Mouse (Mus musculus): Measurements from ENCODE around the gene Anxa6. TPM values are rescaled to one million over a fixed set of nuclear protein-coding genes. Genes with fewer than 3 reads are reported as not detected.
"Not testable (repeated sequence)": the region's sequence is repeated elsewhere in the genome, so short reads cannot be mapped to it uniquely, and the experiment has no call there.

Gene Anxa6
- polyA plus RNA-seq, 1 experiment from 2014 or later = 121 TPM

- H3K9ac ChIP-seq = no peak overlapping the region
- no peak overlapping the region for H3K4me3 ChIP-seq
- 69% methylated on average over 4 of the region's 4 CpGs for WGBS
- peaks cover 13% of the 10 kb centered on the region for H3K4me1 ChIP-seq
- ATAC-seq (ENCODE audit: low FRiP score) = no peak
- no peak overlapping the region for H3K4me2 ChIP-seq (replicated peaks)
- no peak overlapping the region for H3K27ac ChIP-seq
- no peaks in the 10 kb centered on the region for H3K9me3 ChIP-seq (replicated peaks)
- H3K36me3 ChIP-seq = no peaks in the 10 kb centered on the region
- H3K27me3 ChIP-seq = no peaks in the 10 kb centered on the region
Observed at GRCm38 (mm10) chr11:54972049-54972723, 61.1 kb downstream of the Anxa6 start.

DNA sequence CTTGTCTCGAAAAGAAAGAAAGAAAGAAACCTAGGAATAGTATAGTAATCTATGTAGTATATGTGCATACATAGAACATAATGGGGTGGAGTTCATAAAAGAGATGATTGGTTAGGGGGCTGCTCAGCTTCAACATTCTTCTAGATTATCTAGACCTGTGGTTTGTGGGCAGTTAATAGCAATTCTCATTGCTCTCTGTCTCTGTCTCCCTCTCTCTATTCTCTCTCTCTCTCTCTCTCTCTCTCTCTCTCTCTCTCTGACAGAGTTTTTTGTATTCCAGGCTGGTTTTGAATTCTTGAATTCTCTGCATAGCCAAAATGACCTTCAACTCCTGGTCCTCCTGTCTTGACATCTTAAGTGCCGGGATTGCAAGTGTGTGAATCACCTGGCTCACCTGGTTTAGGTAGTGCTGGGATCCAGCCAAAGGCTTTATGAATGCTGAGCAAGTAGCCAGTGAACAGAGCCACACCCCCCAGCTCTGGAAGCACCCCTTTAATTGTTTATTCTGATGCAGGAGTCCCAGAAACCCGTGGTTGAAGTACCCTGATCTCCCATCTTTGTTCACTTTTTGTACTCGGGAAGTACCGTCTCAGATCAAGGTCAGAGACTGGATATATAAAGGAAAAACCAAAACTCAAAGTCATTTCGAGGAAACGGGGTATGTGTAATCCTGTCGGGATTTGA lies 61.7 kb downstream of the Anxa6 start:
- no peak overlapping the region for H3K27ac ChIP-seq
- H3K27me3 ChIP-seq = no peaks in the 10 kb centered on the region
- H3K4me2 ChIP-seq (replicated peaks) = no peak overlapping the region
- no peaks in the 10 kb centered on the region for H3K36me3 ChIP-seq
- H3K4me1 ChIP-seq = peaks cover 13% of the 10 kb centered on the region
- 74% methylated on average over 8 of the region's 8 CpGs for WGBS
- no peak overlapping the region for H3K9ac ChIP-seq
- H3K9me3 ChIP-seq (replicated peaks) = no peaks in the 10 kb centered on the region
- H3K4me3 ChIP-seq = no peak overlapping the region
- ATAC-seq (ENCODE audit: low FRiP score) = no peak

DNA sequence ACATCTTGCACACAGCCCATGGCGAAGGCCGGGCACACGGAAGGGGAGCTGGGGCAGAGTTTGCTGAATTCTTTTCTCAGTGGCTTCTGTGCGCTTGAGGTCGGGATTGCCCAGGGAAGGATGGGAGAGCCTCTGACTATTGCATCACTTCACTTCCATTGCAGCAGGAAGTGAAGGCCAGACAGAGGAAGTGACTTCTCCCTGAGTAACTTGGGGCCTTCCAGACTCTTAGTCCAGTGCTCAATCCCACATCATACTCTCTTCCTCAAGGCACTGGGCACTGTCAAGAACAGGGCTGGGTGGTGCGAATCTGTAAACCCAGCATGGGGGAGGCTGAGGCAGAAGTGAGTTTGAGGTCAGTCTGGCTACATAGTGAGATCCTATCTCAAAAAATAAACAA lies 68.0 kb downstream of the Anxa6 start:
- Histone ChIP-seq H3K27me3 (no peaks in the 10 kb centered on the region), H3K27ac (no peak overlapping the region), H3K9me3 (replicated peaks) (no peaks in the 10 kb centered on the region), H3K36me3 (no peaks in the 10 kb centered on the region), H3K4me3 (no peak overlapping the region), H3K4me2 (replicated peaks) (no peak overlapping the region), H3K9ac (no peak overlapping the region), H3K4me1 (no peaks in the 10 kb centered on the region)
- no peak for ATAC-seq (ENCODE audit: low FRiP score)
- WGBS = 79% methylated on average over 6 of the region's 6 CpGs

DNA sequence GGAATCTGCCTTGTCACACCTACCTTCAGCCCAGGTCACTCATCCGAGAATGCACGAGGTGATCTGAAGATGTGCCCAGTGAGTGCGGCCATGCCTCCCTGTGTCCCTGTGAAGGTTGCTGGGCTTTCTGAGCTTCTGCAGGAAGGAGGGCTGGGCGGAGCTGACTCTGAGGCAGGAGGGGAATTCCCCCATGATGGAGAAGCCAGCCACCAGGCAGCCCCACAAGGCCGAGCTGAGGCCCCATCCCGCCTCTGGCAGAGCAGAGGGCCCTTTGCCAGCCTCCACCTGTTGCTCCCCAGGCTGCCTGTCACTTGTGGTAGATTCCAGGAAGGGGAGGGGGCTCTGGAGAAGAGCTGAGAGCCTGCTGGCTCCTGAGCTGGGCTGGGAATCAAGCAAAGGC lies 70.4 kb downstream of the Anxa6 start, which contains the start of gene Tnip1:
Tnip1 (minus strand) TSS at position 108 of the 400 bp plus-strand sequence.
- WGBS = 33% methylated on average over 6 of the region's 6 CpGs
- Histone ChIP-seq H3K4me3 (no peak within 1 kb of the TSS), H3K4me2 (replicated peaks) (no peak within 1 kb of the TSS), H3K27ac (no peak within 1 kb of the TSS), H3K9ac (no peak within 1 kb of the TSS), H3K36me3 (no peaks in the 10 kb centered on the region), H3K4me1 (no peaks in the 10 kb centered on the region), H3K9me3 (replicated peaks) (no peaks in the 10 kb centered on the region), H3K27me3 (no peaks in the 10 kb centered on the region)
- no peak for ATAC-seq (ENCODE audit: low FRiP score)

DNA sequence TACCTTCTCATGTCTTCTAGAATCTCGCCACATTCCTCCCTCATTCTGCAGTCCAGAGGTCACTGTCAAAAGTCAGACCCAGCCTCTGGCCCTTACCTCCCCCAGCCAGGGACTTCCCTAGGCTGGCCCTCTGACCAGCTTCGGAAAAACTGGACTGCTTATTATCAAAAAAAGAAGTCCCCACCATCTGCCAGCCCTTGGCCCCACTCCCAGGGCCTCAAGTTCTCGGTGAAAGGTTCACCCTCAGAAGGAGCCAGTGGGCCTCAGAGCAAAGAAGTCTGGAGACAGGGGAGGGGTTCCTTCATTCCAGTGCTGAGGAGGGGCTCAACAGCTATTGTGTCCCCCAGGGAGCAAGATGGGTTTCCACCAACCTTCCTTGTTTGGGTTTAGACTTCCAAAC lies 71.3 kb downstream of the Anxa6 start:
- WGBS = 69% methylated on average over 3 of the region's 3 CpGs
- no peaks in the 10 kb centered on the region for H3K36me3 ChIP-seq
- no peak overlapping the region for H3K27ac ChIP-seq

DNA sequence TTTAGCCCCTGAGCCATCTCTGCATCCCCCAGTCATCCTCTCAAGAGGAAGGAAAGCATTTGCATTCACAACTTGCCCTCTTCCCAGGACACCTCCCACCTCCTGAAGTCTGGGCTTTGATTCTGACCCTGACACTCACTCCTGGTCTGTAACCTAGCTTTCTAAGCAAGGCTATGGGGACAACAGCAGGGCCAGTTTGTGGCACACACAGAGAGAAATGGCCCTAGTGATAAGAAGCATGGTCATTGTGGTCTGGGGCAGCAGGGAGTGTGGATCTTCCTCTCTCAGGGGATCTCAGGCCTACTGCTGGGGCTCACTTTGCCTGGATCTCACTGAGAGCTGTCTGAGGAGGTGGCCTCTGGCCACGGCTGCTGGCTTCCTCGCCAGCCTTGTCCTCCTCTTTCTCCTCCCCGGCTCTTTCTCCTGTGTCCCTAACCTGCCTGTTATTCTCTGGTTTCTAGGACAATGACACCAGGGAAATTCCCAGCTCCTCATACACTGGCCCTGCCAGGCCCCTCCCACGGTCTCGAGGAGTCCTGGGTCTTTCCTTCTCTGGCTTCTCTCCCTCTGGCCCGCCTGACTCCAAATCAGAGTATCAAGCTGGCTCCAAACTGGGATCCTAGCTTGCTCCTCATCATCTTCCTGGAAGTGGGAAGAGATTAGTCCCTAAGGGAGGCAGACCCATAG lies 71.9 kb downstream of the Anxa6 start:
- H3K36me3 ChIP-seq = no peaks in the 10 kb centered on the region
- H3K9ac ChIP-seq = no peak overlapping the region
- no peak overlapping the region for H3K4me2 ChIP-seq (replicated peaks)
- no peaks in the 10 kb centered on the region for H3K27me3 ChIP-seq
- H3K9me3 ChIP-seq (replicated peaks) = no peaks in the 10 kb centered on the region
- 74% methylated on average over 6 of the region's 6 CpGs for WGBS
- H3K4me3 ChIP-seq = no peak overlapping the region
- no peak for ATAC-seq (ENCODE audit: low FRiP score)
- no peak overlapping the region for H3K27ac ChIP-seq
- no peaks in the 10 kb centered on the region for H3K4me1 ChIP-seq

More for the DNA sequence above, 71.3 kb downstream of the Anxa6 start:
- no peak overlapping the region for H3K4me3 ChIP-seq
- no peak overlapping the region for H3K9ac ChIP-seq
- no peaks in the 10 kb centered on the region for H3K9me3 ChIP-seq (replicated peaks)
- H3K27me3 ChIP-seq = no peaks in the 10 kb centered on the region
- no peaks in the 10 kb centered on the region for H3K4me1 ChIP-seq
- no peak overlapping the region for H3K4me2 ChIP-seq (replicated peaks)
- ATAC-seq (ENCODE audit: low FRiP score) = no peak

GRCm38 (mm10) chr11:54960251-54960650 lies 73.0 kb downstream of the Anxa6 start:
- WGBS = 85% methylated on average over 6 of the region's 6 CpGs

GRCm38 (mm10) chr11:54958571-54959073 lies 74.6 kb downstream of the Anxa6 start:
- WGBS = 63% methylated on average over 3 of the region's 3 CpGs
- H3K36me3 ChIP-seq = no peaks in the 10 kb centered on the region
- H3K4me1 ChIP-seq = peaks cover 11% of the 10 kb centered on the region
- no peaks in the 10 kb centered on the region for H3K27me3 ChIP-seq
- H3K9ac ChIP-seq = no peak overlapping the region
- ATAC-seq (ENCODE audit: low FRiP score) = no peak
- H3K27ac ChIP-seq = no peak overlapping the region
- H3K4me3 ChIP-seq = no peak overlapping the region
- no peak overlapping the region for H3K4me2 ChIP-seq (replicated peaks)
- H3K9me3 ChIP-seq (replicated peaks) = no peaks in the 10 kb centered on the region

More at GRCm38 (mm10) chr11:54960251-54960650, 73.0 kb downstream of the Anxa6 start:
- Histone ChIP-seq H3K9me3 (replicated peaks) (no peaks in the 10 kb centered on the region), H3K27me3 (no peaks in the 10 kb centered on the region), H3K36me3 (no peaks in the 10 kb centered on the region), H3K27ac (no peak overlapping the region), H3K4me2 (replicated peaks) (no peak overlapping the region), H3K9ac (no peak overlapping the region), H3K4me3 (no peak overlapping the region), H3K4me1 (no peaks in the 10 kb centered on the region)
- ATAC-seq (ENCODE audit: low FRiP score) = no peak

GRCm38 (mm10) chr11:54957708-54958107 lies 75.5 kb downstream of the Anxa6 start:
- H3K9ac ChIP-seq; H3K4me3 ChIP-seq; ATAC-seq (ENCODE audit: low FRiP score); H3K9me3 ChIP-seq (replicated peaks); H3K4me2 ChIP-seq (replicated peaks); H3K27ac ChIP-seq; H3K36me3 ChIP-seq; H3K27me3 ChIP-seq: not testable (repeated sequence)
- H3K4me1 ChIP-seq = peaks cover 16% of the 10 kb centered on the region
- WGBS = 90% methylated on average over 3 of the region's 3 CpGs

- no peaks in the 10 kb centered on the region for H3K36me3 ChIP-seq
- no peaks in the 10 kb centered on the region for H3K27me3 ChIP-seq
- no peaks in the 10 kb centered on the region for H3K9me3 ChIP-seq (replicated peaks)
- no peak overlapping the region for H3K4me2 ChIP-seq (replicated peaks)
- H3K4me1 ChIP-seq = peaks cover 20% of the 10 kb centered on the region
- no peak overlapping the region for H3K27ac ChIP-seq
- H3K9ac ChIP-seq = no peak overlapping the region
- 68% methylated on average over 7 of the region's 7 CpGs for WGBS
- ATAC-seq (ENCODE audit: low FRiP score) = no peak
- no peak overlapping the region for H3K4me3 ChIP-seq
Observed at GRCm38 (mm10) chr11:54956912-54957311, 76.3 kb downstream of the Anxa6 start.

DNA sequence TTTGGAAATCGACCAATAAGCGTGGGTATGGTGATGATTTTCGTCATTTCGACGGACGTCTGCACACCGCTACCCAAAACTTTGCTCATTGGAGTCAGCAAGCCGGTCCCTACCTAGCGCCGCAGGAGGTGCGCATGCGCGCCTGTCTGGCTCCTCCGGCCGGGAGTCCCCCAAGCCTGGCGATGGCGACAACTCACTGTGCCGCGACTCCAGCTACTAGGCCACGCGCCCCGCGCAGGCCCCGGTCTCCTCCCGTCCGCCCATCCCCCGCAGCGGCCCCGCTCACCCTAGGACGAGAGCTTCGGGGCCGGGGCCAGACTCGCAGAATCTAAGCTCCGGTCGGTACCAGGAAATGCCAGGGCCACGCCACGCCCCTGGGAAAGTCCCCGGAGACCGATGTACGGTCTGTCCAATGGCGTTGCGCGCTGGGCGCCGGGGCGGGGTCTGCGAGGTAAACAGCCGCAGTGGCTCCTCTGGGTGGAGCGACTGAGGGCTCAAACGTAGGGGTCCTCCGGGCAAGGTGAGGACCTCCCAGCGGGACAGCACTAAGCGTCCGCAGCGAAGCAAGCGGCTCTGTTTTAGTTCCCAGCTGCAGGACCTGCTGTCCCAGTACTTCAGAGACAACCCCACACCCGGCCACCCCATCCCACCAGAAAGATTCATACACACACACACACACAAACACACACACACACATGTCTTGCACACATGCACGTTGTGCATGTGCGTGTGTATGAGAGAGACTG lies 77.3 kb downstream of the Anxa6 start:
- Histone ChIP-seq H3K9me3 (replicated peaks) (no peaks in the 10 kb centered on the region), H3K4me1 (peaks cover 20% of the 10 kb centered on the region), H3K27ac (peak overlapping the region; percentile 89), H3K4me2 (replicated peaks) (peak overlapping the region; percentile 51), H3K9ac (peak overlapping the region; percentile 85), H3K36me3 (no peaks in the 10 kb centered on the region), H3K27me3 (no peaks in the 10 kb centered on the region), H3K4me3 (peak overlapping the region; percentile 78)
- WGBS = 1% methylated on average over 59 of the region's 59 CpGs
- peak; percentile 98 for ATAC-seq (ENCODE audit: low FRiP score)

DNA sequence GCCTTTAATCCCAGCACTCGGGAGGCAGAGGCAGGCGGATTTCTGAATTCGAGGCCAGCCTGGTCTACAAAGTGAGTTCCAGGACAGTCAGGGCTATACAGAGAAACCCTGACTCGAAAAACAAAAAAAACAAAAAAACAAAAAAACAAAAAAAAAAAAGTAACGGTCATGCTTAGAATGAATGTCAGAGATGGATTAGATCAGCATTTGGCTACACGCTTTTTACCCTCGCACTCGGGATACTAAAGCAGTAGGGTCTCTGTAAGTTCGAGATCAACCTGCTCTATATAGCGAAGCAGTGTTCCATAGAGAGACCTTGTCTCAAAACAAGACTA lies 77.9 kb downstream of the Anxa6 start:
- 42% methylated on average over 10 of the region's 10 CpGs for WGBS
- not testable (repeated sequence) for H3K9me3 ChIP-seq (replicated peaks); H3K27me3 ChIP-seq; H3K27ac ChIP-seq; ATAC-seq (ENCODE audit: low FRiP score); H3K36me3 ChIP-seq
- Histone ChIP-seq H3K4me3 (peak overlapping the region; percentile 78), H3K4me2 (replicated peaks) (peak overlapping the region; percentile 51), H3K4me1 (peaks cover 20% of the 10 kb centered on the region), H3K9ac (peak overlapping the region; percentile 85)

Data from hindbrain, embryonic 12.5 days (tissue).